16 mouse cellular contexts compared by ENCODE assay signal in genomic region chr11:116721548-116722271, GRCm38 (mm10). TPM values are rescaled to one million over a fixed set of nuclear protein-coding genes. Genes with fewer than 3 reads are reported as not detected.
DNase-seq lines count a peak whose midpoint lies in the region; ATAC-seq lines count a peak whose summit lies in the region.
"Had no signal": no experiment of that assay in that cellular context is flagged by ENCODE, and none has a peak within 500 bp of the region (broad histone marks: within the 10 kb centered on the region; RNA-seq: fewer than 3 reads in every experiment).

No protein-coding gene starts in this region.

- WGBS in forebrain, embryonic 14.5 days, result 64% methylated on average over 9 of the region's 9 CpGs
- WGBS in forebrain, embryonic 16.5 days, result 56% methylated on average over 9 of the region's 9 CpGs
- WGBS in kidney, embryonic 16.5 days, result 60% methylated on average over 9 of the region's 9 CpGs
- WGBS in heart, embryonic 10.5 days, result 65% methylated on average over 9 of the region's 9 CpGs

- H3K27me3 ChIP-seq in forebrain, embryonic 14.5 days (replicated peaks; ENCODE audit: control insufficient read depth, insufficient read depth, low read length), result no peaks in the 10 kb centered on the region
- H3K27me3 ChIP-seq in forebrain, embryonic 16.5 days (replicated peaks; ENCODE audit: control insufficient read depth, insufficient read depth, low read length), result no peaks in the 10 kb centered on the region
- H3K27me3 ChIP-seq in kidney, embryonic 16.5 days (ENCODE audit: insufficient read depth, low read length), result no peaks in the 10 kb centered on the region
- H3K27me3 ChIP-seq in heart, embryonic 10.5 days (ENCODE audit: insufficient read depth, poor library complexity, severe bottlenecking), result no peaks in the 10 kb centered on the region
- H3K27me3 ChIP-seq: midbrain, embryonic 12.5 days; neural tube, embryonic 12.5 days had no signal

- no peaks in the 10 kb centered on the region for H3K36me3 ChIP-seq in forebrain, embryonic 14.5 days (ENCODE audit: control insufficient read depth, insufficient read depth, low read length)
- no peaks in the 10 kb centered on the region for H3K36me3 ChIP-seq in forebrain, embryonic 16.5 days (ENCODE audit: control insufficient read depth, insufficient read depth)
- H3K36me3 ChIP-seq in kidney, embryonic 16.5 days (ENCODE audit: insufficient read depth, low read length), result no peaks in the 10 kb centered on the region
- H3K36me3 ChIP-seq in heart, embryonic 10.5 days, result no peaks in the 10 kb centered on the region
- H3K36me3 ChIP-seq: forebrain, embryonic 10.5 days; liver, embryonic 13.5 days; midbrain, embryonic 12.5 days; neural tube, embryonic 12.5 days had no signal

- H3K27ac ChIP-seq in forebrain, embryonic 14.5 days (ENCODE audit: low read depth, low read length), result no peak overlapping the region
- H3K27ac ChIP-seq in forebrain, embryonic 16.5 days (ENCODE audit: low read length), result no peak overlapping the region
- H3K27ac ChIP-seq in kidney, embryonic 16.5 days (ENCODE audit: low read length), result peak overlapping the region; percentile 15; the same call in 1 of the 2 replicates
- H3K27ac ChIP-seq in heart, embryonic 10.5 days, result no peak overlapping the region
- H3K27ac ChIP-seq: forebrain, embryonic 10.5 days; liver, embryonic 13.5 days; midbrain, embryonic 12.5 days; neural tube, embryonic 12.5 days had no signal

- H3K4me2 ChIP-seq in forebrain, embryonic 14.5 days (ENCODE audit: low read length), result no peak overlapping the region
- H3K4me2 ChIP-seq in forebrain, embryonic 16.5 days (ENCODE audit: low read length), result no peak overlapping the region
- H3K4me2 ChIP-seq in kidney, embryonic 16.5 days (replicated peaks; ENCODE audit: low read depth, low read length), result no peak overlapping the region
- H3K4me2 ChIP-seq: liver, embryonic 13.5 days; midbrain, embryonic 12.5 days; neural tube, embryonic 12.5 days had no signal

- peak; percentile 31 for DNase-seq in forebrain, embryonic 14.5 days (ENCODE audit: low spot score)
- DNase-seq in kidney, postnatal 14 days, result no peak
- peak; percentile 70 for DNase-seq in heart, embryonic 10.5 days (ENCODE audit: low spot score)
- peak; percentile 39 for DNase-seq in lung, postnatal 36 days
- no peak for DNase-seq in spleen, postnatal 10 days (ENCODE audit: low spot score in 2 of 2)
- DNase-seq: adrenal gland, postnatal 25 days; liver, embryonic 13.5 days; thymus, postnatal 14 days had no signal

- no peak for ATAC-seq in forebrain, embryonic 14.5 days
- no peak for ATAC-seq in forebrain, embryonic 16.5 days
- peak; percentile 49; the same call in 1 of the 2 replicates for ATAC-seq in kidney, embryonic 16.5 days (ENCODE audit: low FRiP score, low TSS enrichment)
- no peak for ATAC-seq in erythroblast, adult 5-6 weeks (replicated peaks; ENCODE audit: low FRiP score, poor library complexity, severe bottlenecking)

- H3K9ac ChIP-seq in forebrain, embryonic 14.5 days (ENCODE audit: low read length), result no peak overlapping the region
- no peak overlapping the region for H3K9ac ChIP-seq in forebrain, embryonic 16.5 days (replicated peaks; ENCODE audit: low read depth, low read length)
- H3K9ac ChIP-seq in kidney, embryonic 16.5 days (replicated peaks; ENCODE audit: low read length), result no peak overlapping the region
- H3K9ac ChIP-seq: liver, embryonic 13.5 days; midbrain, embryonic 12.5 days; neural tube, embryonic 12.5 days had no signal

- H3K4me1 ChIP-seq in forebrain, embryonic 14.5 days (ENCODE audit: control insufficient read depth, insufficient read depth, low read length), result 0 out of 2 replicates have a peak, but pooled peaks cover 4% of the 10 kb centered on the region
- H3K4me1 ChIP-seq in forebrain, embryonic 16.5 days (replicated peaks; ENCODE audit: control insufficient read depth, insufficient read depth, low read length), result peaks cover 5% of the 10 kb centered on the region; the same call in 1 of the 2 replicates
- peaks cover 3% of the 10 kb centered on the region; the same call in 1 of the 2 replicates for H3K4me1 ChIP-seq in kidney, embryonic 16.5 days (ENCODE audit: insufficient read depth, low read length)
- peaks cover 13% of the 10 kb centered on the region; the same call in 1 of the 2 replicates for H3K4me1 ChIP-seq in heart, embryonic 10.5 days
- H3K4me1 ChIP-seq: liver, embryonic 13.5 days; neural tube, embryonic 12.5 days had no signal

- H3K9me3 ChIP-seq in forebrain, embryonic 14.5 days (replicated peaks; ENCODE audit: control insufficient read depth, low read length), result no peaks in the 10 kb centered on the region
- H3K9me3 ChIP-seq in forebrain, embryonic 16.5 days (ENCODE audit: control insufficient read depth, low read length), result no peaks in the 10 kb centered on the region
- H3K9me3 ChIP-seq in kidney, embryonic 16.5 days (ENCODE audit: low read length), result peaks cover 15% of the 10 kb centered on the region; the same call in 1 of the 2 replicates
- H3K9me3 ChIP-seq in heart, embryonic 10.5 days, result peaks cover 2% of the 10 kb centered on the region; the same call in 1 of the 2 replicates
- H3K9me3 ChIP-seq: liver, embryonic 13.5 days had no signal

- H3K4me3 ChIP-seq in forebrain, embryonic 14.5 days (ENCODE audit: low read depth, low read length), result no peak overlapping the region
- H3K4me3 ChIP-seq in forebrain, embryonic 16.5 days (replicated peaks; ENCODE audit: low read length), result no peak overlapping the region
- H3K4me3 ChIP-seq in kidney, embryonic 16.5 days (ENCODE audit: low read length), result no peak overlapping the region
- no peak overlapping the region for H3K4me3 ChIP-seq in heart, embryonic 10.5 days
- H3K4me3 ChIP-seq: forebrain, embryonic 10.5 days; liver, embryonic 13.5 days; midbrain, embryonic 12.5 days; neural tube, embryonic 12.5 days had no signal

RNA-seq across cellular contexts. Expression of gene St6galnac1, which starts 53.6 kb away (rescaled TPM):
- not detected in 2 replicates for polyA plus RNA-seq in forebrain, embryonic 14.5 days (2014; fragmentation: Nextera tagmentation; extraction: Ambion mirVana)
- polyA plus RNA-seq in forebrain, embryonic 16.5 days (2015; fragmentation: Nextera tagmentation; extraction: Ambion mirVana), result not detected in 2 replicates
- polyA plus RNA-seq in kidney, embryonic 16.5 days (2015; fragmentation: Nextera tagmentation; extraction: Ambion mirVana), result not detected in 2 replicates
- polyA plus RNA-seq in heart, embryonic 10.5 days (2016; fragmentation: Nextera tagmentation; extraction: Ambion mirVana), result not detected in 2 replicates
- total RNA-seq in erythroblast, adult 5-6 weeks (2015; ENCODE audit: low replicate concordance), result not detected in 2 replicates
- total RNA-seq in erythroblast, adult 5-6 weeks (2017; ENCODE audit: low replicate concordance), result not detected in 2 replicates
- total RNA-seq: adrenal gland, postnatal 25 days; heart, postnatal 14 days had no signal
- polyA plus RNA-seq: forebrain, embryonic 10.5 days; large intestine, adult 2 months; liver, embryonic 13.5 days; midbrain, embryonic 12.5 days had no signal

Comparison
In these comparisons a context has a peak if more than half of its experiments do, and no peak if none do; other contexts are left out.
1. DNase-seq: peak in forebrain, embryonic 14.5 days (single experiment), heart, embryonic 10.5 days (single experiment) and lung, postnatal 36 days (single experiment); none in kidney, postnatal 14 days (single experiment) and spleen, postnatal 10 days (0 of 2).